Mouse (Mus musculus) myocyte (in vitro differentiated cells): Measurements from ENCODE around the gene Calhm3.

Source experiments
- CEBPB ChIP-seq: IDR thresholded peaks from 2 replicates; pipeline ENCODE4 v1.6.1; 2011; ENCODE audit warnings: mild to moderate bottlenecking, moderate library complexity; ENCODE audit not compliant: poor library complexity, insufficient read depth, severe bottlenecking
- MAX ChIP-seq: IDR thresholded peaks from one replicate; pipeline ENCODE4 v1.6.1; 2011; ENCODE audit warnings: low read depth, mild to moderate bottlenecking, control low read depth

DNA sequence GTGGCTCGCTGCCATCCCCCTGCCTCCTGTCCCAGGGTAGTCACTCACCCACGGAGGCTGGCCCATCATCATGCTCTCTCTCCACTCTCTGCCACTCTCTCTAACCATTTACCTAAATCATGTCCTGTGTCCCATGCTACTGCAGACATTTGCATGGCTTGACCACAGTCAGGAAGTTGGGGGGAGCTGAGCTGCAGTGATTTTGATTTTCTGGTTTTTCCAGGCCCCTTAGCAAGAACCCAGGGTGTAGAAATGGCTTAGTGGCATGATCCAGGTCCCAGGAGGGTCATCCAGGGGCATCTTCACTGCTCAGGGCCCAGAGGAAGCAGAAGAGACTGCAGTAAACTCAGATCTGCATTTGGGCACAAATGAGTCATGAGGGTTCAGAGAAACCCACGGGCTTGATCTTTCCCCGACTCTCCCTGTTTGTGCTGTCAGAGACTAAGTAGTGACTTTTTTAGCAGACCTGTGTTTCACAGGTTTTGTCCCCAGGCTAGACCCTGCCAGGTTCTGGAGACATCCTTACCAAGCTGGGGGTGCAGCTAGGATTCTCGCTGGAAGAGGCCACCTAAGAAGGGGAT is 9.2 kb downstream of the Calhm3 start:
- no peak for TF ChIP-seq CEBPB
- no peak for TF ChIP-seq MAX
